30 mouse cellular contexts compared by ENCODE assay signal in genomic region chr4:41031242-41031641, GRCm38 (mm10). TPM values are rescaled to one million over a fixed set of nuclear protein-coding genes. Genes with fewer than 3 reads are reported as not detected.
DNase-seq lines count a peak whose midpoint lies in the region; ATAC-seq and TF ChIP-seq lines count a peak whose summit lies in the region.
"Had no signal": no experiment of that assay in that cellular context is flagged by ENCODE, and none has a peak within 500 bp of the region (broad histone marks: within the 10 kb centered on the region; RNA-seq: fewer than 3 reads in every experiment).

No protein-coding gene starts in this region.

- peak overlapping the region; percentile 88 for H3K27ac ChIP-seq in heart, adult 2 months
- H3K27ac ChIP-seq in heart, embryonic 11.5 days (ENCODE audit: low read depth, low read length): no peak overlapping the region
- peak overlapping the region; percentile 87 for H3K27ac ChIP-seq in gastrocnemius, adult 2 months
- H3K27ac ChIP-seq in heart, embryonic 14.5 days (replicated peaks in 1 of 2; ENCODE audit: control insufficient read depth in 1 of 2, insufficient read depth in 1 of 2, low read depth in 2 of 2, low read length in 2 of 2): no peak overlapping the region
- H3K27ac ChIP-seq: embryonic facial prominence, embryonic 15.5 days; hindbrain, embryonic 14.5 days; kidney, embryonic 15.5 days; limb, embryonic 13.5 days; liver, embryonic 14.5 days; lung, embryonic 15.5 days; midbrain, embryonic 15.5 days; neural tube, embryonic 12.5 days had no signal

- H3K4me2 ChIP-seq in heart, embryonic 11.5 days: no peak overlapping the region
- H3K4me2 ChIP-seq in heart, embryonic 14.5 days (ENCODE audit: low read length): no peak overlapping the region
- H3K4me2 ChIP-seq: embryonic facial prominence, embryonic 15.5 days; hindbrain, embryonic 14.5 days; kidney, embryonic 15.5 days; limb, embryonic 13.5 days; lung, embryonic 15.5 days; midbrain, embryonic 15.5 days; neural tube, embryonic 12.5 days had no signal

- DNase-seq in heart, adult 2 months: peak; percentile 63 to 76
- DNase-seq in gastrocnemius, adult 2 months: peak; percentile 64
- DNase-seq in heart, postnatal 4 days: peak; percentile 50
- DNase-seq in kidney, adult 8-10 months: no peak
- no peak for DNase-seq in adrenal gland, adult 18-20 months (ENCODE audit: low spot score in 2 of 2)
- DNase-seq: cerebellum, adult 9-11 months; kidney, postnatal 36 days; lung, postnatal 36 days; retina, postnatal 1 day; thymus, adult 2 months; thymus, postnatal 4 days had no signal

- H3K4me1 ChIP-seq in heart, adult 2 months (ENCODE audit: control insufficient read depth, insufficient read depth, low read length): peaks cover 12% of the 10 kb centered on the region
- 0 out of 2 replicates have a peak, but pooled peaks cover 1% of the 10 kb centered on the region for H3K4me1 ChIP-seq in heart, embryonic 11.5 days (ENCODE audit: control insufficient read depth, insufficient read depth, low read length)
- no peaks in the 10 kb centered on the region for H3K4me1 ChIP-seq in heart, embryonic 14.5 days (ENCODE audit: control insufficient read depth in 2 of 2, insufficient read depth in 2 of 2, low read length in 2 of 2)
- H3K4me1 ChIP-seq: embryonic facial prominence, embryonic 15.5 days; kidney, embryonic 15.5 days; limb, embryonic 13.5 days; lung, embryonic 15.5 days; midbrain, embryonic 15.5 days; neural tube, embryonic 12.5 days had no signal

- H3K9me3 ChIP-seq in heart, embryonic 11.5 days (replicated peaks; ENCODE audit: control insufficient read depth, low read length): no peaks in the 10 kb centered on the region
- no peaks in the 10 kb centered on the region for H3K9me3 ChIP-seq in heart, embryonic 14.5 days (ENCODE audit: control insufficient read depth, low read length)
- H3K9me3 ChIP-seq: embryonic facial prominence, embryonic 15.5 days; G1E; kidney, embryonic 15.5 days; limb, embryonic 13.5 days; lung, embryonic 15.5 days; megakaryocyte, embryonic 14.5 days; midbrain, embryonic 15.5 days; neural tube, embryonic 12.5 days had no signal

- peak; percentile 46; the same call in 1 of the 2 replicates for TF ChIP-seq POLR2A in heart, adult 2 months (IDR thresholded peaks at IDR 0.05; ENCODE audit: insufficient read depth, low read depth, low read length)

- H3K27me3 ChIP-seq in heart, adult 2 months (ENCODE audit: control insufficient read depth, insufficient read depth, low read length): no peaks in the 10 kb centered on the region
- H3K27me3 ChIP-seq in heart, embryonic 11.5 days (ENCODE audit: control insufficient read depth, insufficient read depth, low read length): no peaks in the 10 kb centered on the region
- H3K27me3 ChIP-seq in heart, embryonic 14.5 days (ENCODE audit: control insufficient read depth, insufficient read depth, low read length): no peaks in the 10 kb centered on the region
- H3K27me3 ChIP-seq: CH12.LX; embryonic facial prominence, embryonic 15.5 days; kidney, embryonic 15.5 days; limb, embryonic 13.5 days; lung, embryonic 15.5 days; midbrain, embryonic 15.5 days; neural tube, embryonic 12.5 days had no signal

- H3K79me2 ChIP-seq in heart, adult 2 months (replicated peaks; ENCODE audit: control insufficient read depth, insufficient read depth, low read length): no peaks in the 10 kb centered on the region

- intact Hi-C loops in heart, adult 2 months (cut with DNase I): loop anchor here (1.0 kb wide), 2 partner anchors 10 to 16 kb away; no protein-coding TSS in a partner anchor
- intact Hi-C loops in gastrocnemius, adult 2 months (cut with DNase I): no loop called here

- 47% methylated on average over 3 of the region's 3 CpGs for WGBS in heart, adult 2 months
- 70% methylated on average over 3 of the region's 3 CpGs for WGBS in heart, embryonic 11.5 days (ENCODE audit: insufficient replicate concordance)
- 68% methylated on average over 3 of the region's 3 CpGs for WGBS in heart, embryonic 14.5 days

- no peak overlapping the region for H3K4me3 ChIP-seq in heart, adult 2 months
- H3K4me3 ChIP-seq in heart, embryonic 11.5 days (ENCODE audit: low read depth, low read length): no peak overlapping the region
- H3K4me3 ChIP-seq in gastrocnemius, adult 2 months: no peak overlapping the region
- no peak overlapping the region for H3K4me3 ChIP-seq in heart, embryonic 14.5 days (ENCODE audit: control insufficient read depth in 1 of 2, insufficient read depth in 1 of 2, low read depth in 1 of 2, low read length in 2 of 2)
- H3K4me3 ChIP-seq: embryonic facial prominence, embryonic 15.5 days; kidney, embryonic 15.5 days; limb, embryonic 13.5 days; lung, embryonic 15.5 days; megakaryocyte, embryonic 14.5 days; midbrain, embryonic 15.5 days; neural tube, embryonic 12.5 days had no signal

- peaks cover 5% of the 10 kb centered on the region for H3K36me3 ChIP-seq in heart, adult 2 months (ENCODE audit: control insufficient read depth, insufficient read depth, low read length)
- no peaks in the 10 kb centered on the region for H3K36me3 ChIP-seq in heart, embryonic 11.5 days (ENCODE audit: control insufficient read depth, insufficient read depth, low read length)
- H3K36me3 ChIP-seq in heart, embryonic 14.5 days (ENCODE audit: control insufficient read depth, insufficient read depth, low read length): 0 out of 2 replicates have a peak, but pooled peaks cover 3% of the 10 kb centered on the region

- TF ChIP-seq CTCF in heart, adult 2 months (IDR thresholded peaks at IDR 0.05): no peak
- TF ChIP-seq CTCF in gastrocnemius, adult 2 months (IDR thresholded peaks at IDR 0.05): no peak

- H3K9ac ChIP-seq in heart, adult 2 months (ENCODE audit: low read depth, low read length): no peak overlapping the region; the same call in 1 of the 2 replicates
- no peak overlapping the region for H3K9ac ChIP-seq in heart, embryonic 11.5 days (ENCODE audit: low read depth, low read length)
- no peak overlapping the region for H3K9ac ChIP-seq in heart, embryonic 14.5 days (ENCODE audit: low read length)
- H3K9ac ChIP-seq: embryonic facial prominence, embryonic 15.5 days; hindbrain, embryonic 14.5 days; kidney, embryonic 15.5 days; limb, embryonic 13.5 days; liver, embryonic 14.5 days; lung, embryonic 15.5 days; midbrain, embryonic 15.5 days; neural tube, embryonic 12.5 days had no signal

- no peak for ATAC-seq in heart, embryonic 11.5 days (replicated peaks; ENCODE audit: insufficient number of reproducible peaks, low FRiP score, low TSS enrichment)
- ATAC-seq in heart, embryonic 14.5 days (ENCODE audit: insufficient number of reproducible peaks, insufficient read depth, low FRiP score, low read depth): peak; percentile 32; the same call in 1 of the 2 replicates
- ATAC-seq in inflammation-experienced regulatory T-cells, adult 6 months: no peak
- ATAC-seq: activated CD4-positive, CD25-positive, alpha-beta regulatory T cell, adult 4 months; forebrain, embryonic 14.5 days; midbrain, embryonic 15.5 days had no signal

- peak; percentile 99 for TF ChIP-seq EP300 in heart, adult 2 months (IDR thresholded peaks at IDR 0.05; ENCODE audit: insufficient read depth, low read depth, low read length)

RNA-seq across cellular contexts. Expression of gene Aqp7, which starts 16.7 kb away (rescaled TPM):
- 10 to 100 TPM; 21.6 to 33.0 TPM for total RNA-seq in heart, adult 2 months (2021)
- 32.7 and 53.4 TPM in 2 replicates for polyA plus RNA-seq in heart, adult 2 months (2012; rRNA removed)
- 0.14 and 0.20 TPM in 2 replicates for polyA plus RNA-seq in heart, embryonic 11.5 days (2014; fragmentation: Nextera tagmentation; extraction: Ambion mirVana)
- total RNA-seq in gastrocnemius, adult 2 months (2021): 10 to 100 TPM in 1 of 2 experiments, 1 to 10 TPM in 1; 9.3 to 11.2 TPM
- 0.32 TPM in 1 of 2 replicates, not detected in the other for polyA plus RNA-seq in heart, embryonic 14.5 days (2014; fragmentation: Nextera tagmentation; extraction: Ambion mirVana)
- total RNA-seq in heart, postnatal 4 days (2021): 10 to 100 TPM; 11.5 to 11.7 TPM
- 10 to 100 TPM; 13.6 to 55.8 TPM for total RNA-seq in adrenal gland, adult 18-20 months (2021)
- under 1 TPM in 2 of 3 experiments, not detected in 1; 0.31 to 0.46 TPM for polyA plus RNA-seq in inflammation-experienced regulatory T-cells, adult 6 months (2017; shearing (Covaris generic))
- total RNA-seq: CH12.LX; common myeloid progenitor, adult 5-6 weeks; G1E; layer of hippocampus, adult 8-10 months; left cerebral cortex, postnatal 14 days had no signal
- polyA plus RNA-seq: forebrain, embryonic 14.5 days; G1E; hindbrain, embryonic 14.5 days; lung, embryonic 15.5 days; midbrain, embryonic 15.5 days; neural tube, embryonic 12.5 days had no signal

Comparison
In these comparisons a context has a peak if more than half of its experiments do, and no peak if none do; other contexts are left out.
1. H3K27ac ChIP-seq: peak in heart, adult 2 months (single experiment) and gastrocnemius, adult 2 months (single experiment); none in heart, embryonic 11.5 days (single experiment) and heart, embryonic 14.5 days (0 of 2).
2. DNase-seq: peak in heart, adult 2 months (2 of 2), gastrocnemius, adult 2 months (single experiment) and heart, postnatal 4 days (single experiment); none in kidney, adult 8-10 months (0 of 2) and adrenal gland, adult 18-20 months (0 of 2).